Mouse (Mus musculus) limb, embryonic 11.5 days (tissue): ENCODE data around the gene Sphk2. TPM values are rescaled to one million over a fixed set of nuclear protein-coding genes. Genes with fewer than 3 reads are reported as not detected.

Experiments
- ATAC-seq: fragments of 200-750 bp; cut with Nextera tagmentation; 2 replicates; pipeline ENCODE4 v1.8.0; 2017; ENCODE audit warnings: low read depth; ENCODE audit not compliant: insufficient number of reproducible peaks, low FRiP score, low TSS enrichment
- DNase-seq: peaks from one replicate; pipeline ENCODE4 v3.0.0-alpha.2; 2015; ENCODE audit warnings: low spot score
- H3K27ac ChIP-seq: fragments of 300-500 bp; sonication (generic); replicated peaks from 2 replicates; pipeline ENCODE4 v1.5.1; 2014; ENCODE audit warnings: low read depth, mild to moderate bottlenecking, low read length
- H3K27me3 ChIP-seq: fragments of 300-500 bp; sonication (generic); 2 replicates; pipeline ENCODE4 v1.6.1; 2014; ENCODE audit warnings: mild to moderate bottlenecking, low read length, mixed read lengths; ENCODE audit not compliant: control insufficient read depth, insufficient read depth
- H3K36me3 ChIP-seq: fragments of 300-500 bp; sonication (generic); 2 replicates; pipeline ENCODE4 v1.6.1; 2014; ENCODE audit warnings: mild to moderate bottlenecking, low read length, moderate library complexity, mixed read lengths; ENCODE audit not compliant: control insufficient read depth, insufficient read depth
- H3K4me1 ChIP-seq: fragments of 300-500 bp; sonication (generic); 2 replicates; pipeline ENCODE4 v1.6.1; 2014; ENCODE audit warnings: low read length, mixed read lengths; ENCODE audit not compliant: control insufficient read depth, insufficient read depth
- H3K4me2 ChIP-seq: fragments of 300-500 bp; sonication (generic); 2 replicates; pipeline ENCODE4 v1.6.1; 2014; ENCODE audit warnings: low read depth, mild to moderate bottlenecking, moderate library complexity; ENCODE audit not compliant: severe bottlenecking
- H3K4me3 ChIP-seq: fragments of 300-500 bp; sonication (generic); 2 replicates; pipeline ENCODE4 v1.5.1; 2014; ENCODE audit warnings: low read depth, low read length
- H3K9ac ChIP-seq: fragments of 300-500 bp; sonication (generic); 2 replicates; pipeline ENCODE4 v1.6.1; 2014; ENCODE audit warnings: mild to moderate bottlenecking, low read length
- H3K9me3 ChIP-seq: fragments of 300-500 bp; sonication (generic); 2 replicates; pipeline ENCODE4 v1.6.1; 2016; ENCODE audit warnings: low read length; ENCODE audit not compliant: control insufficient read depth
- WGBS: fragments of 180-500 bp; shearing (Covaris S2); extraction: QIAGEN DNeasy Blood & Tissue Kit; methylation state at CpG from one replicate; pipeline ENCODE4 v1.1.7; 2014; 5-methylcytosine and 5-hydroxymethylcytosine counted together
- polyA plus RNA-seq: library from polyadenylated mRNA; unstranded; fragments of >200 nt; fragmentation: Nextera tagmentation; extraction: Ambion mirVana; gene quantifications from 2 replicates; pipeline ENCODE4 v1.2.1, GENCODE M21; 2014

The Sphk2 gene
- polyA plus RNA-seq, 1 experiment from 2014 or later: 28.4 TPM

GRCm38 (mm10) chr7:45723301-45723700 is 5.5 kb upstream of the Sphk2 start:
- no peaks in the 10 kb centered on the region for H3K27me3 ChIP-seq
- peaks cover 44% of the 10 kb centered on the region for H3K36me3 ChIP-seq
- no peaks in the 10 kb centered on the region for H3K9me3 ChIP-seq
- no peak overlapping the region for H3K9ac ChIP-seq
- H3K4me2 ChIP-seq: no peak overlapping the region
- WGBS: 83% methylated on average over 4 of the region's 4 CpGs
- no peak overlapping the region for H3K4me3 ChIP-seq
- 0 out of 2 replicates have a peak, but pooled peaks cover 6% of the 10 kb centered on the region for H3K4me1 ChIP-seq
- no peak overlapping the region for H3K27ac ChIP-seq
- ATAC-seq: no peak
- no peak for DNase-seq

DNA sequence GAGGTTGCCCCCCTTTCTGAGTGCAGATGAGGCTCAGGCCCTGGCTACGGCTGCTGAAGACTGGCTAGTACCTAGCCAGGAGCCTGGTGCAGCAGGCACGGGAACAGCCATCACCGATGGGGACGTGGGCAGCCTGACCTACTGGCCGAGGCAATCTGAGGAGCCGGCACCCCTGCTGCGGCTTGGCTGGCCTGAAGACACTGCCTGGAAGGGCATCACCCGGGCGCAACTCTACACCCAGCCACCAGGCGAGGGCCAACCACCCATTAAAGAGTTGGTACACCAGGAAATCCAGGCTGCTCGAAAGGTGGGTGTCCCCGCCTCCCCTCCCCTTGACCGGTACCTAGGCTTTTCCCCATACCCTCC is 4.5 kb upstream of the Sphk2 start:
- no peak overlapping the region for H3K4me3 ChIP-seq
- peaks cover 44% of the 10 kb centered on the region for H3K36me3 ChIP-seq
- no peak for DNase-seq
- 77% methylated on average over 13 of the region's 13 CpGs for WGBS
- H3K9ac ChIP-seq: no peak overlapping the region
- ATAC-seq: no peak
- no peak overlapping the region for H3K27ac ChIP-seq
- H3K4me1 ChIP-seq: 0 out of 2 replicates have a peak, but pooled peaks cover 6% of the 10 kb centered on the region
- no peaks in the 10 kb centered on the region for H3K9me3 ChIP-seq
- H3K27me3 ChIP-seq: no peaks in the 10 kb centered on the region
- no peak overlapping the region for H3K4me2 ChIP-seq

DNA sequence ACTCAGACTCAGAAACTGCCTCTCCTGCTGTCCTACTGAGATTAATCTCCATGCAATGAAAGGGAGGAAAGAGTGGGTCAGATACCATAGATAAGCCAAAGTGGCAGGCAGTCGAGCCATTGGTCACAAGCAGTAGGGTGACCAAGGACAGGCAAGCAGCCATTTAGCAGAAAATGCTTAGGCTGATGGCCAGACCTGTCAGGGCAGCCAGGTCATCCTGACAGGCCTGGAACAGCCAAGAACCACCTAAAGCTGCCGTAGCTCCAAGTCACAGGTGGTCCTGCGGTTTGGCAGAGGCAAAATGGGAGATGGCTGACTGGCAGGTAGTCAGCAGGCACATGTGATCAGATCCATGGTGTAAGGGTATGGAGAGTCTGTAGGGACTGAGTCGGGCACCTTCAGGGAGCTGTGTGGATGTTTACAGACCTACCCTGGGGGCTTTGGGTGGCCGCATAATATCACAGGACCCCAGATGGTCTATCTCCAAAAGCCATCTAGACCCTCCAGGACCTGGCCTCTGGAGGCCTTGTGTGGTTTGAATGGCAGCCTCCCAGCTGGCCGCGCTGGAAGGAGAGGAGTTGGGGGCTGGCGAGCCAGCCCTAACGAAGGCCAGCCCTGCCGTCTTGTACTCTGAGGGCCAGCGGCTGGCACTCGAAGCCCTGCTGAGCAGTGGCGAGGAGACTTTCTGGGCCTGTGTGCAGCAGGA is 4.0 kb upstream of the Sphk2 start:
- WGBS: 60% methylated on average over 13 of the region's 13 CpGs
- DNase-seq (no peak), ATAC-seq (no peak)
- Histone ChIP-seq H3K9me3 (no peaks in the 10 kb centered on the region), H3K27me3 (no peaks in the 10 kb centered on the region), H3K4me2 (no peak overlapping the region), H3K27ac (no peak overlapping the region), H3K9ac (no peak overlapping the region), H3K36me3 (peaks cover 44% of the 10 kb centered on the region), H3K4me3 (no peak overlapping the region), H3K4me1 (peaks cover 6% of the 10 kb centered on the region; the same call in 1 of the 2 replicates)

DNA sequence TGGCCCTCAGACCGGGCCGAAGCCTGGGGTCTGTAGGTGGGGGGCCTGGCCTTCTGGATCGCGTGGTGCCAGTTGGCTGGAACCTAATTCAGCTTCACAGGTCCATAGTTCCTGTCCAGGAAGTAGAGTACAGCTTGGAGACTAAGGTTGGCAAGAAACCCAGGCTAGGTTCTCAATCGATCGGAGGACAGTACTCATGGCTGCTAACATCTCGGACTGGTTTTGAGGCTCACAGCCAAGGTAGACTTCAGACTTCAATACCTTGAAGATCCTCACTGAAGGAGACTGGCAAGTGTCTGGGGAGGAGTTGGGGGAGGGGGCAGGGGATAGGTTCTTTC is 3.4 kb upstream of the Sphk2 start:
- Histone ChIP-seq H3K9me3 (no peaks in the 10 kb centered on the region), H3K36me3 (peaks cover 44% of the 10 kb centered on the region), H3K9ac (no peak overlapping the region), H3K27ac (no peak overlapping the region), H3K4me3 (no peak overlapping the region), H3K27me3 (no peaks in the 10 kb centered on the region), H3K4me1 (peaks cover 10% of the 10 kb centered on the region), H3K4me2 (no peak overlapping the region)
- no peak for ATAC-seq
- no peak for DNase-seq
- 80% methylated on average over 7 of the region's 7 CpGs for WGBS

GRCm38 (mm10) chr7:45720413-45721233 is 2.8 kb upstream of the Sphk2 start, which contains the start of gene Fam83e:
Fam83e (plus strand) TSS chr7:45721212.
- H3K9ac ChIP-seq: no peak within 1 kb of the TSS
- 86% methylated on average over 14 of the region's 14 CpGs for WGBS
- no peak within 1 kb of the TSS for H3K27ac ChIP-seq

GRCm38 (mm10) chr7:45719738-45720412 is 2.1 kb upstream of the Sphk2 start:
- Histone ChIP-seq H3K9me3 (no peaks in the 10 kb centered on the region), H3K4me1 (peaks cover 19% of the 10 kb centered on the region), H3K4me3 (0 out of 2 replicates have a peak overlapping the region, but pooled peaks have one; percentile 0), H3K27ac (no peak overlapping the region), H3K9ac (no peak overlapping the region), H3K36me3 (peaks cover 35% of the 10 kb centered on the region), H3K27me3 (no peaks in the 10 kb centered on the region), H3K4me2 (peak overlapping the region; percentile 13)
- ATAC-seq: no peak
- WGBS: 89% methylated on average over 15 of the region's 16 CpGs
- no peak for DNase-seq

More at GRCm38 (mm10) chr7:45720413-45721233, 2.8 kb upstream of the Sphk2 start, which contains the start of gene Fam83e:
- Histone ChIP-seq H3K4me2 (no peak within 1 kb of the TSS; the same call in 1 of the 2 replicates), H3K27me3 (no peaks in the 10 kb centered on the region), H3K4me3 (0 out of 2 replicates have a peak within 1 kb of the TSS, but pooled peaks have one; percentile 0), H3K9me3 (no peaks in the 10 kb centered on the region), H3K36me3 (peaks cover 42% of the 10 kb centered on the region), H3K4me1 (peaks cover 16% of the 10 kb centered on the region)
- ATAC-seq: no peak
- no peak for DNase-seq

GRCm38 (mm10) chr7:45719180-45719579 is 1.4 kb upstream of the Sphk2 start:
- peak overlapping the region; percentile 98 for H3K4me3 ChIP-seq
- no peak for DNase-seq
- peaks cover 30% of the 10 kb centered on the region for H3K36me3 ChIP-seq
- no peaks in the 10 kb centered on the region for H3K27me3 ChIP-seq
- no peaks in the 10 kb centered on the region for H3K9me3 ChIP-seq
- WGBS: 79% methylated on average over 10 of the region's 10 CpGs
- peak overlapping the region; percentile 92 for H3K4me2 ChIP-seq
- H3K4me1 ChIP-seq: peaks cover 23% of the 10 kb centered on the region
- no peak for ATAC-seq
- no peak overlapping the region for H3K27ac ChIP-seq
- H3K9ac ChIP-seq: peak overlapping the region; percentile 98

- Histone ChIP-seq H3K9me3 (no peaks in the 10 kb centered on the region), H3K27me3 (no peaks in the 10 kb centered on the region), H3K36me3 (peaks cover 24% of the 10 kb centered on the region), H3K27ac (peak overlapping the region; percentile 70), H3K4me1 (peaks cover 23% of the 10 kb centered on the region), H3K4me3 (peak overlapping the region; percentile 98), H3K9ac (peak overlapping the region; percentile 98), H3K4me2 (peak overlapping the region; percentile 92)
- under 1% methylated on average over 20 of the region's 20 CpGs for WGBS
- DNase-seq (no peak), ATAC-seq (no peak)
These were observed 529 bp upstream of the Sphk2 start for GRCm38 (mm10) chr7:45718331-45718730.
